Mouse (Mus musculus) olfactory bulb, adult 2 months (tissue): ENCODE results near the gene Dag1.

ENCODE experiments used
- CTCF ChIP-seq: fragments of 200-500 bp; IDR thresholded peaks from 2 replicates; pipeline ENCODE4 v1.5.1; 2012; ENCODE audit warnings: low read depth, mild to moderate bottlenecking, low read length, moderate library complexity; ENCODE audit not compliant: insufficient read depth
- POLR2A ChIP-seq: fragments of 200-500 bp; IDR thresholded peaks from 2 replicates; pipeline ENCODE4 v1.6.1; 2012; ENCODE audit warnings: mild to moderate bottlenecking, low read depth, low read length, moderate library complexity; ENCODE audit not compliant: insufficient read depth

- TF ChIP-seq CTCF (0 out of 2 replicates have a peak, but pooled peaks have one; percentile 12), POLR2A (peak; percentile 88)
Observed at GRCm38 (mm10) chr9:108305629-108306520, 42.1 kb upstream of the Dag1 start, which contains the start of the genes Rhoa and Tcta.
